Comparison of ENCODE assay signal across 33 mouse cellular contexts in the genomic region with DNA sequence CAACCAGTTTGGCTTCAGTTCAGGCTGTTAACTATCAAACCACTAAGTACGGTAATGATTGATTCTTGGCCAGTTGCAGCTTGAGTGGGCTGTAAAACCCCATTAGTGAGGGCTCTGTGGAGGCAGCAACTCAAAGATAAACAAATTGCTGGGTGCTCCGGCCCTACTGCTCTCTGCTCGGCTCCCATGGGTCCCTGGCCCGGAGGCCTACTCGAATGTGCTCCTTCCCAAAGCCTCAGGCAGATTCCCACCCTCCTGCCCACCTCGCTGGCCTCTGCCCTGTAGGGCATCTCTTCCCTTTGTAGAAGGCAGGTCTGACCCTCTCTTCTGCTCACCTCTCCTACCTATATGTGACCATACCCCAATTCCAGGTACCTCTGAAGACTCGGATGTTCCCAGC. TPM values are rescaled to one million over a fixed set of nuclear protein-coding genes. Genes with fewer than 3 reads are reported as not detected.
"Had no signal": no experiment of that assay in that cellular context is flagged by ENCODE, and none has a peak within 500 bp of the region (broad histone marks: within the 10 kb centered on the region; RNA-seq: fewer than 3 reads in every experiment).

No protein-coding gene starts in this region.

- H3K9ac ChIP-seq: limb, embryonic 13.5 days; liver, embryonic 12.5 days; liver, embryonic 15.5 days; midbrain, embryonic 12.5 days; midbrain, embryonic 15.5 days; neural tube, embryonic 12.5 days; neural tube, embryonic 15.5 days had no signal

- H3K4me3 ChIP-seq: layer of hippocampus, adult 2 months; limb, embryonic 10.5 days; limb, embryonic 13.5 days; liver, embryonic 12.5 days; liver, embryonic 15.5 days; midbrain, embryonic 12.5 days; midbrain, embryonic 15.5 days; myocyte; neural tube, embryonic 12.5 days; neural tube, embryonic 15.5 days had no signal

- H3K4me2 ChIP-seq: limb, embryonic 13.5 days; liver, embryonic 12.5 days; liver, embryonic 15.5 days; midbrain, embryonic 12.5 days; midbrain, embryonic 15.5 days; neural tube, embryonic 12.5 days; neural tube, embryonic 15.5 days had no signal

- H3K27ac ChIP-seq: layer of hippocampus, adult 2 months; limb, embryonic 10.5 days; limb, embryonic 13.5 days; liver, embryonic 12.5 days; liver, embryonic 15.5 days; midbrain, embryonic 12.5 days; midbrain, embryonic 15.5 days; neural tube, embryonic 12.5 days; neural tube, embryonic 15.5 days; stomach, postnatal 0 days had no signal

- DNase-seq: layer of hippocampus, adult 9-11 months; liver; lung, adult 18-20 months; lung, postnatal 14 days; lung, postnatal 4 days; right cerebral cortex, adult 18-20 months; right cerebral cortex, postnatal 14 days; right cerebral cortex, postnatal 4 days; thymus, adult 2 months; thymus, postnatal 14 days; thymus, postnatal 4 days had no signal

- H3K36me3 ChIP-seq: limb, embryonic 10.5 days; limb, embryonic 13.5 days; liver, embryonic 12.5 days; liver, embryonic 15.5 days; midbrain, embryonic 12.5 days; midbrain, embryonic 15.5 days; neural tube, embryonic 12.5 days; neural tube, embryonic 15.5 days had no signal

- ATAC-seq: intestine, postnatal 0 days; liver, embryonic 12.5 days; midbrain, embryonic 15.5 days had no signal

- H3K9me3 ChIP-seq: limb, embryonic 10.5 days; limb, embryonic 13.5 days; liver, embryonic 12.5 days; liver, embryonic 15.5 days; midbrain, embryonic 12.5 days; midbrain, embryonic 15.5 days; neural tube, embryonic 12.5 days; neural tube, embryonic 15.5 days had no signal

RNA-seq across cellular contexts. Expression of gene Fgf8, which starts 8.0 kb away (rescaled TPM):
- total RNA-seq: layer of hippocampus, adult 2 months; layer of hippocampus, postnatal 25 days; left cerebral cortex, adult 18-20 months; left cerebral cortex, postnatal 25 days; megakaryocyte progenitor cell, adult 5-6 weeks; megakaryocyte-erythroid progenitor cell, adult 5-6 weeks; monocyte, adult 5-6 weeks had no signal
- polyA plus RNA-seq: intestine, embryonic 14.5 days; intestine, postnatal 0 days; large intestine, adult 2 months; liver, embryonic 12.5 days; liver, embryonic 15.5 days; lung, embryonic 16.5 days; myocyte; neural tube, embryonic 12.5 days; stomach, embryonic 14.5 days; stomach, postnatal 0 days had no signal
